Comparison of ENCODE assay signal across 30 mouse cellular contexts in the genomic region with DNA sequence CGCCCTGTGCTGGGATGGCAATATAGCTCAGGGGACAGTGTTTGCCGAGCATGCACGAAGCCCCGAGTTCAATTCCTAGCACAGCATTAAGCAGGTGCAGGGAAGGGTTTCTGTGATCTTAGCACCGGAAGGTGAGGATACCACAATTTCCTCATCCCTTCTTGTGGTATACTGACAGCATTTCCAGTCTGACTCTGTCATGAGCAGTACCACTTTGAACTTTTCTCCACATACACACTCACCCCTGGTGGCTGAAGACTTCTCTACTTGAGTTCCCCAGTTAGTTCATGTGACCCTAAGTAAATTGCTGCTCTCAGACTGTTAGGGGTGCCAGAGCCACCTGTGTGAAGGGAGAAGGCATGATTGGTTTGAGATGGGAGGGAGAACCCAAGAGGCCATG.
DNase-seq lines count a peak whose midpoint lies in the region; ATAC-seq lines count a peak whose summit lies in the region.
"Had no signal": no experiment of that assay in that cellular context is flagged by ENCODE, and none has a peak within 500 bp of the region (broad histone marks: within the 10 kb centered on the region; RNA-seq: fewer than 3 reads in every experiment).

No protein-coding gene starts in this region.

- 90% methylated on average over 5 of the region's 5 CpGs for WGBS in kidney, embryonic 14.5 days

- H3K4me1 ChIP-seq in kidney, embryonic 14.5 days (ENCODE audit: control insufficient read depth, insufficient read depth, low read length): no peaks in the 10 kb centered on the region
- H3K4me1 ChIP-seq: embryonic facial prominence, embryonic 12.5 days; heart, embryonic 10.5 days; kidney, embryonic 15.5 days; lung, embryonic 15.5 days had no signal

- H3K9ac ChIP-seq in kidney, embryonic 14.5 days (ENCODE audit: low read depth, low read length): no peak overlapping the region
- H3K9ac ChIP-seq: embryonic facial prominence, embryonic 12.5 days; heart, embryonic 15.5 days; hindbrain, embryonic 14.5 days; kidney, embryonic 15.5 days; limb, embryonic 13.5 days; lung, embryonic 15.5 days; midbrain, embryonic 12.5 days; neural tube, embryonic 13.5 days had no signal

- no peaks in the 10 kb centered on the region for H3K36me3 ChIP-seq in kidney, embryonic 14.5 days (ENCODE audit: control insufficient read depth, insufficient read depth, low read length)
- H3K36me3 ChIP-seq: embryonic facial prominence, embryonic 12.5 days; heart, embryonic 10.5 days; heart, embryonic 15.5 days; kidney, embryonic 15.5 days; limb, embryonic 13.5 days; lung, embryonic 15.5 days; midbrain, embryonic 12.5 days; neural tube, embryonic 13.5 days had no signal

- H3K4me2 ChIP-seq in kidney, embryonic 14.5 days (replicated peaks; ENCODE audit: low read depth, low read length): no peak overlapping the region
- H3K4me2 ChIP-seq: embryonic facial prominence, embryonic 12.5 days; heart, embryonic 15.5 days; hindbrain, embryonic 14.5 days; kidney, embryonic 15.5 days; limb, embryonic 13.5 days; liver, embryonic 11.5 days; lung, embryonic 15.5 days; midbrain, embryonic 12.5 days; neural tube, embryonic 13.5 days had no signal

- H3K9me3 ChIP-seq in kidney, embryonic 14.5 days (ENCODE audit: control insufficient read depth, low read length): no peaks in the 10 kb centered on the region
- H3K9me3 ChIP-seq: embryonic facial prominence, embryonic 12.5 days; heart, embryonic 10.5 days; heart, embryonic 15.5 days; kidney, embryonic 15.5 days; limb, embryonic 13.5 days; lung, embryonic 15.5 days; megakaryocyte, embryonic 14.5 days; midbrain, embryonic 12.5 days; neural tube, embryonic 13.5 days had no signal

- DNase-seq in T-cell, adult 2 months (ENCODE audit: low spot score): peak; percentile 5
- DNase-seq in naive thymus-derived CD4-positive, alpha-beta T cell, adult 2 months (ENCODE audit: low read depth): peak; percentile 34
- peak; percentile 57 for DNase-seq in thymus, postnatal 25 days
- DNase-seq in adrenal gland, adult 8-10 months: no peak
- DNase-seq in layer of hippocampus, postnatal 14 days (ENCODE audit: low spot score in 2 of 2): no peak
- DNase-seq in layer of hippocampus, adult 11-12 months (ENCODE audit: low spot score): no peak
- DNase-seq: adrenal gland, adult 2 months; cerebellum, adult 8-10 months; cerebellum, postnatal 25 days; embryo, embryonic 11 days; gastrocnemius, adult 2 months; heart, postnatal 36 days; kidney, adult 11 months; kidney, postnatal 25 days had no signal

- H3K4me3 ChIP-seq in kidney, embryonic 14.5 days (ENCODE audit: low read length): no peak overlapping the region
- H3K4me3 ChIP-seq: embryonic facial prominence, embryonic 12.5 days; gastrocnemius, adult 2 months; heart, embryonic 10.5 days; heart, embryonic 15.5 days; kidney, embryonic 15.5 days; limb, embryonic 13.5 days; lung, embryonic 15.5 days; megakaryocyte, embryonic 14.5 days; midbrain, embryonic 12.5 days; myocyte; neural tube, embryonic 13.5 days had no signal

- H3K27ac ChIP-seq in kidney, embryonic 14.5 days (ENCODE audit: low read depth, low read length): no peak overlapping the region
- H3K27ac ChIP-seq: embryonic facial prominence, embryonic 12.5 days; gastrocnemius, adult 2 months; heart, embryonic 10.5 days; heart, embryonic 15.5 days; hindbrain, embryonic 14.5 days; kidney, embryonic 15.5 days; limb, embryonic 13.5 days; lung, embryonic 15.5 days; midbrain, embryonic 12.5 days; neural tube, embryonic 13.5 days had no signal

- H3K27me3 ChIP-seq in kidney, embryonic 14.5 days (ENCODE audit: control insufficient read depth, insufficient read depth, low read length): no peaks in the 10 kb centered on the region
- H3K27me3 ChIP-seq: embryonic facial prominence, embryonic 12.5 days; heart, embryonic 15.5 days; kidney, embryonic 15.5 days; limb, embryonic 13.5 days; lung, embryonic 15.5 days; midbrain, embryonic 12.5 days; neural tube, embryonic 13.5 days had no signal

- peak; percentile 67 for ATAC-seq in granulocyte monocyte progenitor cell, adult 5-6 weeks (replicated peaks; ENCODE audit: poor library complexity, severe bottlenecking)
- no peak for ATAC-seq in kidney, embryonic 14.5 days (ENCODE audit: low FRiP score, low TSS enrichment)
- ATAC-seq: activated CD4-positive, CD25-positive, alpha-beta regulatory T cell, adult 4 months; inflammation-experienced regulatory T-cells, adult 6 months had no signal

Comparison
In these comparisons a context has a peak if more than half of its experiments do, and no peak if none do; other contexts are left out.
1. DNase-seq: peak in T-cell, adult 2 months (single experiment), naive thymus-derived CD4-positive, alpha-beta T cell, adult 2 months (single experiment) and thymus, postnatal 25 days (single experiment); none in adrenal gland, adult 8-10 months (single experiment), layer of hippocampus, postnatal 14 days (0 of 2) and layer of hippocampus, adult 11-12 months (single experiment).